Mouse (Mus musculus): ENCODE data around the gene Zfp853.

DNA sequence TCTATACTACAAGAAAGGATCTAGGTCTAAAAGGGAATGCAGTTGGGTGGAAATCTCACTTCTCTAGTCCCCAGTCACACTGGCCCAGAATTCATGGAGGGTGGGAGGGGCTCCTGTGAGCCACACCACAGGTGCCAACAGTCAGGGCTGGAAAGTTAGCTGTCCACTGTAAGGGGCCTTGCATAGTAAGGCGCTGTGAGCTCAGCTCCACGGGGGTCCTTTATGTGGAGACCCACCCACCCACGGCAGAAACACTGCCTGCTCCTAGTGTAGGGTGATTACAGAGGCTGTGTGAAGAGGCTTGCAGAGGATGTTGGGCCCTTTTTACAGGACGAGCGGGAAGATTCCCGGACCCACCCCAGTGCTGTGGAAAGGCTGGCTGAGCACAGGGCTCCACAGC, 41.4 kb downstream of the Zfp853 start:
- TF ChIP-seq POLR2A (IDR thresholded peaks at IDR 0.05; ENCODE audit: control insufficient read depth, low read depth, low read length) (no peak), CTCF (IDR thresholded peaks at IDR 0.05; ENCODE audit: control insufficient read depth, insufficient read depth, insufficient replicate concordance, low read depth, low read length) (no peak)

Measured in testis, adult 2 months (tissue).